Mouse (Mus musculus): ENCODE measurements around the gene Txndc2. TPM values are rescaled to one million over a fixed set of nuclear protein-coding genes. Genes with fewer than 3 reads are reported as not detected.
A peak's percentile ranks its signal among the peaks of the same experiment; 100 is the strongest.

Txndc2 gene
- polyA plus RNA-seq, 1 experiment from 2014 or later, result 0.12 TPM

DNA sequence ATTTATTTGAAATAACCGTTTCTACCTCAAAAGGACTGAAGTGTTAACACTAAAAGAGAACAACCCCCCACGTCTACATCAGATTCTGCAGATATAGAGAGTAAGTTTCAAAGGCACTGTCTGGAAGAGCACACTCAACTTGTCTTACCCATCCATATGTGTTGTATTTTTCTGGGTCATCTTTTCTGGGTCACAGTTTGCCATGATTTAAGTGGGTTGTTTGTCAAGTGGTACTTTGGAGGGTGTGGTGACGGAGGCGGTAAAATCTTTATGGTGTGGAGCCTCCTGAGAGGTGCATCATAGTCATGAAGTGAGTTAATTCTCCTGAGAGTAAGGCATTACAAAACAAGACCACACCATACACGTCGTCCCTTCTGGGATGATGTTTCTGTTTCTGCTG is 16.4 kb downstream of the Txndc2 start:
- Histone ChIP-seq H3K36me3 (ENCODE audit: control insufficient read depth, insufficient read depth, low read length) (no peaks in the 10 kb centered on the region), H3K27ac (ENCODE audit: low read depth, low read length) (no peak overlapping the region), H3K9ac (ENCODE audit: low read length) (no peak overlapping the region), H3K4me3 (ENCODE audit: low read depth, low read length) (no peak overlapping the region), H3K4me1 (ENCODE audit: control insufficient read depth, insufficient read depth, low read length) (no peaks in the 10 kb centered on the region), H3K4me2 (no peak overlapping the region), H3K9me3 (ENCODE audit: control insufficient read depth, low read length) (no peaks in the 10 kb centered on the region), H3K27me3 (ENCODE audit: control insufficient read depth, insufficient read depth, low read length) (no peaks in the 10 kb centered on the region)
- WGBS, result 89% methylated on average over 6 of the region's 6 CpGs
- no peak for DNase-seq (ENCODE audit: low spot score, missing footprints)
- no peak for ATAC-seq (ENCODE audit: low FRiP score)

DNA sequence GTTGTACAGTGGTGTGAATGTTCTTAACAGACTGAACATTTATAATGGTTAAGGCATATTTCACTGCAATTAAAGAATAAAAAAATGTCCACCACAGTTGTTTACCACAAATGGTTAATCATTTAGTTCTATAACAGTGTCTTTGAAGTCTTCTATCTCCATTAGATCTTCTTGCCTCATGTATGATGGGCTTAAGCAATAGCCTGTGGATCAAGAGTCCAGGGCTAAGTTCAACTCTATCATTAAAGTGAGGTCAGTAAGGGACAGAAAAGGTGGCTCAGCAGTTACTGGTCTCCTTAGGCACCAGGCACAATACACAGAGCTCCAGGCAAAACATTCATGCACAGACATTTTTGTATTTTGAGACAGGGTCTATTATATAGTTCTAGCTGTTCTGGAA is 18.8 kb downstream of the Txndc2 start:
- Histone ChIP-seq H3K4me2 (no peak overlapping the region), H3K27me3 (ENCODE audit: control insufficient read depth, insufficient read depth, low read length) (no peaks in the 10 kb centered on the region), H3K27ac (ENCODE audit: low read depth, low read length) (no peak overlapping the region), H3K9me3 (ENCODE audit: control insufficient read depth, low read length) (no peaks in the 10 kb centered on the region), H3K4me3 (ENCODE audit: low read depth, low read length) (no peak overlapping the region), H3K36me3 (ENCODE audit: control insufficient read depth, insufficient read depth, low read length) (no peaks in the 10 kb centered on the region), H3K4me1 (ENCODE audit: control insufficient read depth, insufficient read depth, low read length) (no peaks in the 10 kb centered on the region), H3K9ac (ENCODE audit: low read length) (no peak overlapping the region)
- no peak for DNase-seq (ENCODE audit: low spot score, missing footprints)
- ATAC-seq (ENCODE audit: low FRiP score), result no peak

DNA sequence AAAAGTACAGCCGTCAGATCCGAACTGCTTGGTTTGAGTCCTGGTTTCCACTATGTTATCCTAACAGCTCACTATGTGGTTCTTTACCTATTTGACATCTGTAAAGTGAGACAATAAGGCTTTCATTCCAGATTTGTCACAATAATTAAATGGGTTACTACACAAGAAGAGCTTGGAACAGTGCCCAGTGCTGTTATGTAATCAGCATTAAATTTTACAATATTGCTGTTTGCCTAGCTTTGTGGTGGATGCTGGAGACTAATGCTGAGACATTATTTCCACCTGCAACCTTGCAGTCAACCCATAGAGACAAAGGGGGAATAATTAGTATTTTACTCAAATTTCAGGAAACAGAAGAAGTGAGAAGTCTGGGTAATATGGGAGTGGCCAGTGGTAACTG is 23.5 kb downstream of the Txndc2 start:
- ATAC-seq (ENCODE audit: low FRiP score), result no peak
- Histone ChIP-seq H3K36me3 (ENCODE audit: control insufficient read depth, insufficient read depth, low read length) (no peaks in the 10 kb centered on the region), H3K9ac (ENCODE audit: low read length) (no peak overlapping the region), H3K4me1 (ENCODE audit: control insufficient read depth, insufficient read depth, low read length) (no peaks in the 10 kb centered on the region), H3K27ac (ENCODE audit: low read depth, low read length) (no peak overlapping the region), H3K27me3 (ENCODE audit: control insufficient read depth, insufficient read depth, low read length) (no peaks in the 10 kb centered on the region), H3K4me2 (no peak overlapping the region), H3K9me3 (ENCODE audit: control insufficient read depth, low read length) (no peaks in the 10 kb centered on the region), H3K4me3 (ENCODE audit: low read depth, low read length) (no peak overlapping the region)
- DNase-seq (ENCODE audit: low spot score, missing footprints), result no peak
- WGBS, result 96% methylated on average over 2 of the region's 2 CpGs

DNA sequence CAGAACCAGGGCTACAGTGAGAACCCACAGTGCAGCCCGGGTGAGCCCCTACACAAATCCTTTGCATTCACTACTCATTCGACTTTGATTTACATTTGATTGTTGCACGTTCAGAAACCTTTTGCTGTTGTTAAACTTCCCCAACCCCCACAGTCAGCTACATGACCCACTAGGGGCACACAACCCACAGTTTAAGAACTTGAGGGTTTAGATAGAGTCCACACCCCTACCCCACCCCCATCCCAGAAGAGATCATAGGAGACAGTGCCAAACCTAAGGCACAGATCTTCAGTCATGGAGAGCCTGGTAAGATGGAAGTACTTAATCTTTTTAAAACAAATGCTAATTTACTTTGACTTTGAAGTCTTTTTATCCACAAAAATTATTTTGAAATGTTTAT is 26.3 kb downstream of the Txndc2 start:
- Histone ChIP-seq H3K4me3 (ENCODE audit: low read depth, low read length) (no peak overlapping the region), H3K9ac (ENCODE audit: low read length) (no peak overlapping the region), H3K4me2 (no peak overlapping the region), H3K9me3 (ENCODE audit: control insufficient read depth, low read length) (no peaks in the 10 kb centered on the region), H3K4me1 (ENCODE audit: control insufficient read depth, insufficient read depth, low read length) (peaks cover 9% of the 10 kb centered on the region), H3K36me3 (ENCODE audit: control insufficient read depth, insufficient read depth, low read length) (no peaks in the 10 kb centered on the region), H3K27ac (ENCODE audit: low read depth, low read length) (no peak overlapping the region), H3K27me3 (ENCODE audit: control insufficient read depth, insufficient read depth, low read length) (no peaks in the 10 kb centered on the region)
- ATAC-seq (ENCODE audit: low FRiP score), result no peak
- no peak for DNase-seq (ENCODE audit: low spot score, missing footprints)
- WGBS, result 41% methylated on average over 3 of the region's 3 CpGs

DNA sequence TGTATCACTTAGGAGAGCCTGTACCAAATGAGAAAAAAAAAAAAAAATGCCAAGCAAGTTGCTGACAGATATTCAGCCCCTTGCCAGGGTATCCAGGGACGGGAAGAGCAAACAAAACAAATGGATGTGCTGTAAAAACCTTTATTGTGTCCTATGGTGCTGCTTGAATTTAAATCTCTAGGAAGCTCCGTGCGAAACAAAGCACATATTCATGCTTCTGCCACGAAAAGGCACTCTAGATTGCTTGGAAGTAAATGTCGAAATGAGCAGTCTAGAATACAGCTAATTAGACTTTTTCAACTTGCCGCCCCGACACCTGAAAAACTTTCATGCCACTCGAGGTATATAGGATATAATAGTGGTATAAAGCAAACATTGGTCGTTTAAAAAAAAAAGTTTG is 27.5 kb downstream of the Txndc2 start:
- peaks cover 10% of the 10 kb centered on the region for H3K4me1 ChIP-seq (ENCODE audit: control insufficient read depth, insufficient read depth, low read length)
- peak overlapping the region; percentile 73 for H3K4me2 ChIP-seq
- H3K9me3 ChIP-seq (ENCODE audit: control insufficient read depth, low read length), result no peaks in the 10 kb centered on the region
- peak overlapping the region; percentile 98 for H3K4me3 ChIP-seq (ENCODE audit: low read depth, low read length)
- H3K9ac ChIP-seq (ENCODE audit: low read length), result peak overlapping the region; percentile 97
- H3K36me3 ChIP-seq (ENCODE audit: control insufficient read depth, insufficient read depth, low read length), result no peaks in the 10 kb centered on the region
- DNase-seq (ENCODE audit: low spot score, missing footprints) (no peak), ATAC-seq (ENCODE audit: low FRiP score) (no peak)
- WGBS, result 2% methylated on average over 9 of the region's 9 CpGs
- H3K27ac ChIP-seq (ENCODE audit: low read depth, low read length), result peak overlapping the region; percentile 98
- H3K27me3 ChIP-seq (ENCODE audit: control insufficient read depth, insufficient read depth, low read length), result no peaks in the 10 kb centered on the region

DNA sequence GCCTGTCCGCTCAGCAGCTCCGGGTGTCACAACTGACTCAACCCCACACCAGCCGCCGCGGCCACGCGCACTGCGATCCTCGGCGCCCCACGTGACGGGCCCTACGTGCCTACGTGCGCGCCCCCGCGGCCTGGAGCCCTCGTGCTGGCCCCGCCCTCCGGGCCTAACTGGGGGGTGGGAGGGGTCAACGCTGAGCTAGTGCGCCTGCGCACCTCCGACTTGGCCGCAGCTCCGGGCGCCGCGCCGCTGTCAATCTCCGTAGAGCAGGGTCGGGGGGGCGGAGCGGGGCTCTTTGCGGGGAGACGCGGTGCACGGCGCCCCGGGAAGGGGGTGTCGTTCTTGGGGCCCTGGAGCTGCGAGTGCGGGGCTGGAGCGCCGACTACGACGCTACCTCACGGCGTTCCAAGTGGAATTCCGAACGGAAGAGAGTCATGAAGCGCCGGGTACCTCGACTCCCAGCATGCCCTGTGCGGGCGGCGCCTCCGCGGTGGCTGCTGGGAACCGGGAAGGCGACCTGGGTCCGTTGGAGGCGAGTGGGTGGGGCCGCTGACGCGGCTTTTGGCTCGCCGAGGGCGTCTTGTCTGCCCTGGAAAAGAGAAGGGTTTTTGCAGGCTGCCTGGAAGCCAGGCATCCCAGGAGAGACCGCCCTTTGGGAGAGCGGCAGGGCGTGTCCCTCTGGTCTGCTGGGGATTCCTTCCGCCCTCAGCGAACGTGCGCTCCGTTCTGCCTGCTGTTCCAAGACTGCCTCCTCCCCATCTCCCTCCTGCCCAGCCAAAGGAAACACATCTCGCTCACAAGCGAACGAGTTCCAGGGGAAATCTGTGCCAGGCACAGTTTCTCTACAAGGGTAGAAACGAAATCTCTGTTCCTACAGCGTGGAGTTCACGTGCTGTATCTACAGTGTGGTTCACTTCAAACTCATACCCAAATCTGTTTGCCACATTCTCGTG is 28.2 kb downstream of the Txndc2 start, which contains the start of gene Vapa:
Gene Vapa, minus strand, starts transcription at position 93 of the 950 bp plus-strand sequence.
- H3K4me1 ChIP-seq (ENCODE audit: control insufficient read depth, insufficient read depth, low read length), result peaks cover 16% of the 10 kb centered on the region
- no peaks in the 10 kb centered on the region for H3K27me3 ChIP-seq (ENCODE audit: control insufficient read depth, insufficient read depth, low read length)
- under 1% methylated on average over 83 of the region's 85 CpGs for WGBS
- peak within 1 kb of the TSS; percentile 97 for H3K9ac ChIP-seq (ENCODE audit: low read length)
- no peaks in the 10 kb centered on the region for H3K9me3 ChIP-seq (ENCODE audit: control insufficient read depth, low read length)
- no peaks in the 10 kb centered on the region for H3K36me3 ChIP-seq (ENCODE audit: control insufficient read depth, insufficient read depth, low read length)
- DNase-seq (ENCODE audit: low spot score, missing footprints), result peak; percentile 99
- peak within 1 kb of the TSS; percentile 73 for H3K4me2 ChIP-seq
- peak within 1 kb of the TSS; percentile 98 for H3K27ac ChIP-seq (ENCODE audit: low read depth, low read length)
- peak; percentile 92 for ATAC-seq (ENCODE audit: low FRiP score)
- peak within 1 kb of the TSS; percentile 98 for H3K4me3 ChIP-seq (ENCODE audit: low read depth, low read length)

DNA sequence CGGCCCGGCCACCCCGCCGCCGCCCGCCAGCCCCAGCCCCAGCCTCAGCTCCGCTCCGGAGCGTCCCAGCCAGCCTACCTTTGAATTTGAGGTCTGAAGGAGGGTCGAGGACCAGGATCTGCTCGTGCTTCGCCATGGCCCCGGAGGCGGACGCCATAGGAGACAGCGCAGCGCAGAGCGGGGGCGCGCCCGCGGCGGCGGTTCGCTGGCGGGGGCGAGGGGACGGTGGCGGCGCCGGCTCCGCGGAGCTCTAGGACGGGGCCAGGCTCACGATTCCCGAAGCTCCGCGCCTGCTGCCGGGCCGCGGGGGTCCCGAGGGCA is 28.9 kb downstream of the Txndc2 start:
- H3K9me3 ChIP-seq (ENCODE audit: control insufficient read depth, low read length), result no peaks in the 10 kb centered on the region
- peak overlapping the region; percentile 98 for H3K27ac ChIP-seq (ENCODE audit: low read depth, low read length)
- no peaks in the 10 kb centered on the region for H3K36me3 ChIP-seq (ENCODE audit: control insufficient read depth, insufficient read depth, low read length)
- under 1% methylated on average over 31 of the region's 42 CpGs for WGBS
- H3K4me2 ChIP-seq, result peak overlapping the region; percentile 71
- peak overlapping the region; percentile 97 for H3K9ac ChIP-seq (ENCODE audit: low read length)
- H3K4me3 ChIP-seq (ENCODE audit: low read depth, low read length), result peak overlapping the region; percentile 98
- H3K4me1 ChIP-seq (ENCODE audit: control insufficient read depth, insufficient read depth, low read length), result peaks cover 20% of the 10 kb centered on the region
- H3K27me3 ChIP-seq (ENCODE audit: control insufficient read depth, insufficient read depth, low read length), result no peaks in the 10 kb centered on the region
- DNase-seq (ENCODE audit: low spot score, missing footprints), result no peak
- ATAC-seq (ENCODE audit: low FRiP score), result peak; percentile 69

DNA sequence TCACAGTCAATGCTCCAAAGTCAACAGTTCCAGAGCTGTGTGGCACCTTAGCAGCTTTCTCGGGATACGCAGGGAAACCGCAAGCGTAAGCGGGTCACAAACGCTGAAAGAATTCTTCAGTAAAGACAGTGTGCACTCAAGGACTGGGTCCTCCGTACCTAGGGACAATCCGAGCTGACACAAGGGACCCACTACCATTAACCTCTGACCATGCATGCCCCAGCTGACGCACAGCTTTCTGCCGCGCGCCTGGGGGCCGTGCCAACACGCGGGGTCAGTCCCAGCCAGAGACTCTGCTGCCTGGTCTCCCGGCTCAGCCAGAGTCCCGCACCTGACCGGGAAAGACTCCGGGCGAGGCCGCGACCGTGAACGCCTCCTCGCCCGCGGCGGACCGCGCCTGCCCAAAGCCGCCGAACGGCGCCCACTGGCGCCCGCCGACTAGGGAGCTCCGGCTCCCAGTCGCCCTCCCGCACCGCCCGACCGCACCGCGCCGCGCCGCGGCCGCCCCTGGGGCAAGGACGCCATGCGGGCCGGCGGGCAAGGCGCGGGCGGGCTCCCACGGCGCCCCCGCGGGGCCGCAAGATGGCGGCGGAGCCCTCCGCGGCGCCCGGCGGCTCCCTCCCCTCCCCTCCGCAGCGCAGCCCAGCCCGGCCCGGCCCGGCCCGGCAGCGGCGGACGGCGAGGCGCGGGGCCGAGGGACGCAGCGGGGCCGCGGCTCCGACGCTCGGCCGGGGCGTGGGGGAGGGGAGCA is 29.4 kb downstream of the Txndc2 start:
- DNase-seq (ENCODE audit: low spot score, missing footprints), result peak; percentile 95
- WGBS, result under 1% methylated on average over 63 of the region's 91 CpGs

DNA sequence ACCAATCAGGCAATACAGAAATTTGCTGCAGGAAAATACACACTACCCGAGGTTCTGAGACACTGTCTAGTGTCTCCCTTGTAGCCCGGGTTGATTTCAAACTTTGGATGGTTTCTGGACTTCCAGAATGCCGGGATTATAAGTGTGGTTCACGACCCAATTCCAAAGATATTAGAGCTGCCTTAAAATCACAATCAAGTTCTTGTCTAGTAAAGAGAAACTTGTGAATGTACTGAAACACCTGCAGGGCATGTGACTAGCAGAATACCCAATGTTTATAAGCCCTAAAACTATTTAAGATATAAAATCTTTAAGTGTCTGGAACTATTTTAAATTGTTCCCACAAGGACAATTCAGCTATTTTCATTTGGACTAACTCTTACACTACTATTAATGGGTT is 30.2 kb downstream of the Txndc2 start:
- no peak overlapping the region for H3K27ac ChIP-seq (ENCODE audit: low read depth, low read length)
- no peaks in the 10 kb centered on the region for H3K9me3 ChIP-seq (ENCODE audit: control insufficient read depth, low read length)
- peak overlapping the region; percentile 71 for H3K4me2 ChIP-seq
- H3K4me3 ChIP-seq (ENCODE audit: low read depth, low read length), result peak overlapping the region; percentile 98
- H3K36me3 ChIP-seq (ENCODE audit: control insufficient read depth, insufficient read depth, low read length), result no peaks in the 10 kb centered on the region
- peak overlapping the region; percentile 27; the same call in 1 of the 2 replicates for H3K9ac ChIP-seq (ENCODE audit: low read length)
- ATAC-seq (ENCODE audit: low FRiP score), result no peak
- peaks cover 23% of the 10 kb centered on the region for H3K4me1 ChIP-seq (ENCODE audit: control insufficient read depth, insufficient read depth, low read length)
- H3K27me3 ChIP-seq (ENCODE audit: control insufficient read depth, insufficient read depth, low read length), result no peaks in the 10 kb centered on the region
- DNase-seq (ENCODE audit: low spot score, missing footprints), result no peak
- 14% methylated on average over 4 of the region's 4 CpGs for WGBS

More for the DNA sequence above, 29.4 kb downstream of the Txndc2 start:
- H3K9me3 ChIP-seq (ENCODE audit: control insufficient read depth, low read length), result no peaks in the 10 kb centered on the region
- H3K27ac ChIP-seq (ENCODE audit: low read depth, low read length), result peak overlapping the region; percentile 98
- peak overlapping the region; percentile 98 for H3K4me3 ChIP-seq (ENCODE audit: low read depth, low read length)
- peak overlapping the region; percentile 97 for H3K9ac ChIP-seq (ENCODE audit: low read length)
- no peaks in the 10 kb centered on the region for H3K27me3 ChIP-seq (ENCODE audit: control insufficient read depth, insufficient read depth, low read length)
- no peaks in the 10 kb centered on the region for H3K36me3 ChIP-seq (ENCODE audit: control insufficient read depth, insufficient read depth, low read length)
- ATAC-seq (ENCODE audit: low FRiP score), result peak; percentile 57
- peaks cover 23% of the 10 kb centered on the region for H3K4me1 ChIP-seq (ENCODE audit: control insufficient read depth, insufficient read depth, low read length)
- H3K4me2 ChIP-seq, result peak overlapping the region; percentile 71
